Mouse (Mus musculus): ENCODE data around the gene Etv5.
A peak's percentile ranks its signal among the peaks of the same experiment; 100 is the strongest.

Gene Etv5

DNA sequence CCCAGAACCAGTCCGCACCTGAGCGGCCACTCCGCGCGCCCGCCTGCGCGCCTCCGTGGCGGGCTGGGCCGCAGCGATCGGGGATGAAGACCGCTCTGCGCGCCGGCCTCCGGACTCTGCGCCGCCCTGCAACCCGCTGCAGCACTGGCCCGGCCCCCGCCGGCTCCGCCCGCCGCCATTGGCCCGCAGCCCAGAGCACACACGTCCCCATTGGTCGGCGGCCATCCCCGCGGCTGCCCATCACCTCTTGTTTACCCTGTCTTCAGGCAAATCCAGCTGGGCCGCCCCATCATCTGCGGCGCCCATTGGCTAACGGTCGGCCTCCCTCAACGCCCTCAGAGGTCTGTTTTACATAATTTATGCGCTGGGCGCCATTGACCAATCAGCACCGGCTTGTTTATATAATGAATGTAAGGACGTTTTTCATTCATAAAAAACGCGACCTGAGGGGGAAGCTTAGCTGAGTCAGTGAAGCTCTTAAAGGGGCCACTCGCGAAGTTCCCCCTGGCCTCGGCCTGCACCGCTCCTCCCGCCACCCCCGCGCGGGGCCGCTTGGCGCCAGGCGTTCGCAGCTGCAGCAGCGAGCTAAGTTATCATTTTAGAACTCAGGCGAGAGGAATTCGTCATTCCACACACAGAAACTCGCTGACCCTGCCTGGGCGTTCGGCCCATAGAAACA lies at the start of gene Etv5:
Etv5 (minus strand) TSS at position 221 of the 679 bp plus-strand sequence.
- DNase-seq: peak; percentile 99

DNA sequence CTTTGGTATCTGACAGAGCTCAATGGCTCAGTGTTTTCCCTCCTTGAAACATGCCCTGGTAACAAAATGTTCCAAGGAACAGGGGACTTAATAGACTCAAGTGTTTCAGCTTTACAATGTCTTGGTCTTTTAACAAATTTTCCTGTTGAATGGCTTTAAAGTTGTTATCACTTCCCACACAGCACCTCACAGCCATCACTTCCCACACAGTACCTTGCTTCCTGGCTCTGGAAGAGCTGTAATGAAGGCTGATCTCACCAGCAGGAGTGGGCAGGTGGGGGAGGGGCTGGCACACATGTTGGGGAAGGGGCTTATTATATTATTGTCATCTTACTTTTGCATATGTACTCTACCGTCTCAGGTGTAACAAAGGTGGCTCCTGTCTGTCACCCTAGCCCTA lies 44.4 kb upstream of the Etv5 start:
- DNase-seq: peak; percentile 20

DNA sequence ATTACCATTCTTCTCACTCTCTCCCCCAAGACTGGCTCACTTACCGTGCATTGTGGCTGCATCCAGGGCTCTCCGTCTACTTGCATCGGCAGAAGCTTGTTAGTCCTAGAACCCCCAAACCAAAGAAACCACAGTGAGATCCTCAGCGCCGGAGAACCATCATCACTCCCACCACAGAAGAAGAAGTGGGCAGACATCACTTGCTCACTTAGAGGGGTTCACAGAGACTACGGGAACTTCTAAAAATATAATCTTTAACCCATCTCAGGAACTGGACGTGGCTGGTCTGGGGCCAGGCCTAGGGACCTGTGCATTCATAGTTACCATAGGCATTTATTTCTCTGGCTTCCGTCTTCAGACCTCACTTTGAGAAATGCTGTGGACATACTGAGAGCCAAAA lies 39.8 kb upstream of the Etv5 start:
- no peak for DNase-seq

DNA sequence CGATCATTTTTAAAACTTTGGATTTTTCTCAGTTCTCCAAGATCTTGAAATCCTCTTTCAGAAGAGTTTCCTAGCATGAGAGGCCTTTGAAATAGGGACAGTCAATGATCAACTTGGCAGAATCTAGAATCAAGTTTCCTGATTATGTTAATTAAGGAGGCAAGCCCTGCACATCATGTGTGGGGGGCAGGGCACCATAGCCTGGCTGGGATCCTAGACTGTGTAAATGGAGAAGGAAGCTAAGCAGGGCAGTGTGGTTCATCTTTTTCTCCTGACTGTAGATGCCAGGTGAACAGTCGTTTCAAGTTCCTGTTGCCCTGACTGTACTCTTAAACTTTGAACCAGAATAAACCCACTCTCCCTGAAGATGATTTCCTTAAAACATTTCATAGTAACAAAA lies 32.2 kb upstream of the Etv5 start:
- no peak for DNase-seq

DNA sequence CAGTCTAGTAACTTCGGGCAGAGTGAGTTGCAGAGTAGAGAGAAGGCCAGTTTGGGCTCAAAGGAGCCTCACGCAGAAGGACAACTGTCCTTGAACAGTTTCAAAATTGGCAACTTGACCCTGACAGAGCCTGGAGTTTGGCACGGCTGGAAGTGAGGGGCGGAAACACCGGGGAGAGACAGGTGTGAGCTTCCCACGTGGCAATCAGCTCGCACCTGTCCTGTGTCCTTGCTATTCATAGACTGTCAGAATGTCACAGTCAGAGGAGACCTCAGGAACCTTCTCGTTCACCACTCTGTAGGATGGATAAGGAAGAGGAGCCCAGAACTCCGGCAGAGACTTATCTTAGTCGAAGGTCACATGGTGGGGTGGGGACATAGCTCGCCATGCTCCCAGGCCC lies 29.9 kb upstream of the Etv5 start:
- DNase-seq: no peak

DNA sequence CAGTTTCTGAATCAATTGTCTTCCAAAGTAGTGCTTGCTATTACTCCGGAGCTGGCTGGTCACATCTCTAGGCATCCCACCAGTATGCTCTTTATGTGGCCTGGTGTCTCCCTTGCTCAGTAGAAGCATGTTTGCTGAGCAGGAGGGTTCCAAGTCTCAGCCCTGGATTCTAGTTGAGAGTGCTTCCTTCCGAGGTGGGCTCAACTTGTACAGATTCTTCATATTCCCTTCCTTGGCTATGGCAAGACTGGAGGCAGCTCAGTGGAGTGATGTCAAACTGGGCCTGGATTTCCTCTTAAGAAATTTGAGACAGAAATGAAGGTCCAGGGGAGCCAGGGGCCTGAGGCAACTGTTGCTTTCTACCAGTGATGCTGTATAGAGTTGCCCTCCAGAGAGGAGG lies 27.6 kb upstream of the Etv5 start:
- DNase-seq: no peak

DNA sequence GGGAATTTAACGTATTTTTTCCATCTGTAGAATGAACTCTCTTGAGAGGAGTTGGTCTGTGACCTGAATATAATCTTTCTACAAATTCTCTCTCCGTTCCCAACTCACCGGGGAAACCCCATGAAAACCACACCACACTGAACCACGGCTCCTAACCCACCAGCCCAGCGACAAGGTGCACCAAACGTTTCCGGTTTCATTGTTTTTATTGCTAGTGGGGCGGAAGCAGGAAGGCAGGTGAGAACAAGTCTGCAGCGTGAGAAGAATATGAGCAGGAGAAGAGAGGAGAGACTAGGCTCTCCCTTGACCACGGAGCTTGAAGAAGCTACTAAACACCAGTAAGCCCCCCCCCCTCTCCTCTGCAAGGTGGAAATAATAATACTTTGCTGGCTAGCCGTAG lies 26.9 kb upstream of the Etv5 start:
- DNase-seq: no peak

DNA sequence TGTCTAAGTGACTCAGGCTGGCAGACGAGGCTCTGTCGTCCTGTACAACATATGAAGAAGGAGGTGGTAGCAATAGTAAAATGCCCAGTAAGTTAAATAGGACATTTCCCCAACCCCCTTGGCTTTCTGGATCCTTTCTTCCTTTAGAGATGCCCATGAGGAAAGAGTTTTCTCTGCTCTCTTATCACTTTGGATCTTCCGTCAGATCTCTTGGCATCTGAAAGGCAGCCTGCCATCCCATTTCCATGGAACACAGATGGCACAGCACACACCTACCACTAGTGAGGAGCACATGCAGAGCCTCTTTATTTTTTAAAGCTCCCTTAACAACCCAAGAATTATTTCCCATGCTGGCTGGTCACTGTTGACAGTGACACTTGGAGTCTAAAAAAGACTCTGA lies 22.7 kb upstream of the Etv5 start:
- DNase-seq: no peak

DNA sequence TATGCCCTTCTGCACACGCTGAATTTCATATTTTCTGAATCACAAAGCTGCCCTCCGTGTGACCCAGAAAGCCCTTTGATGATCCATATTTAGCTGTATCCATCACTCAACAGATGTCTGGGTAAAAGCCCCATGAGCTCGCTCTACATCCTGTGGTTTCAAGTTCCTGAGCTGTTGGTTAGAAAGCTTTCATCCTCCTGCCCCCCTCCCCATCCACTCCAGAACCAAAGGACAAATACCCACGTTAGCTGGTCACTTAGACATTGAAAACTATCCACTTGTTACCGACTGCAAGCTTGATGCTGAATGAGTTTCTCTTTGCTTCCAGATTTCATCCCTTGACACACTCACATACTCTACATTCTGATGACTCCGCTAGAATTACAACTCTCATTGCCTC lies 22.2 kb upstream of the Etv5 start:
- no peak for DNase-seq

DNA sequence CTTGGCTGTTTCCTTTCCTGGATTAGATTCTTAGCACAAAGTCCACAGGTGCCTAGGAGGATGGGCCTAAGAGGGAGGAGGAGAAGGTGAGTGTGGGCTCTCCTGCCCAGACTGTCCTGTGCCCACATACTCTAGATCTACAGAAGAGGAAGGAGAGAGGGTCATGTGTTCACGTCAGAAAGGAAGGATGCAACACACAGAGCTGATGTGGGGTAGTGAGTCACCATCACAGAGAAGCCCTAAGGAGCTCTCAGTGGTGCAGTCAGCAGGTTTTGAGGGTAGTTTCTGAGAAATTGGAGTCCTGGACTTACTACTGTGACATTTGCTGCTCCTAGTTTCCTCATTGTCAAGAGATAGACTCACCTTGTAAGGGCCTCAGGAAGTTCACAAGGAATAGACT lies 21.4 kb upstream of the Etv5 start:
- DNase-seq: no peak

DNA sequence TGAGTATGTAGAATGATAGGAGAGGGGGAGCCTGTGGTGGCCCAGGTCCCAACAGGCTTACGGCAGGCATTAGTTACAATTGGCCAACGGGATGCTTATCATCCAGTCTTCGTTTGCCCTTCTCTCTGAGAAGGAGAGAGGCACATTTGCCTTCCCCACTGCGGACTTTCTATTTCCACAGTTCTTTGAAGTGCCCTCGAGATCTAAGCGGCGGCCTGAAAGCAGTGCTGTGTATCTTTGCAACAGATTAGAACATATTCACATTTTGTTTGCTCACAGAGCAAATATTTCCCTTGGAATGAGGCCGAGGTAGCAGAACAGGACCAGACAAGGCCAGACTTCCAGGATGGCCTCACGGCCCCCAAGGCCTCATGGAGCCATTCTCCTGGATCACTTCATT lies 12.6 kb upstream of the Etv5 start:
- DNase-seq: no peak

DNA sequence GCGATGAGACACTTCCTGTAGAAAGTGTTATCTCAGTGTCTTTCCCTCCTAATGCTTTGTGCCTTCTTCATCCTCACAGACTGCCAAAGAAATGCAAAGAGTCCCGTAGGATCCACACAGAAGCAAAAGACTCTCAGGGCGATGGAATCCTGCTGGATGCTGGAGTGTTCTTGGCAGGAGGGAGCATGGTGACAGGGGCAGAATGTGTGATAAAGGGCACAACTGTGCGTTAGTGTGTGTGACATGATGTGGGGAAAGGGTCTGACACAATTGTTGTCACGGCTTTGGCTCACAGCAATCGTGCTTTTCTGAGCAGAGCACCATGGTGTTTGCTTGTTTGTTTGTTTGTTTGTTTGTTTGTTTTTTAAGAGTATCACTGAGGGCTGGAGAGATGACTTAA lies 8.6 kb upstream of the Etv5 start:
- DNase-seq: no peak

DNA sequence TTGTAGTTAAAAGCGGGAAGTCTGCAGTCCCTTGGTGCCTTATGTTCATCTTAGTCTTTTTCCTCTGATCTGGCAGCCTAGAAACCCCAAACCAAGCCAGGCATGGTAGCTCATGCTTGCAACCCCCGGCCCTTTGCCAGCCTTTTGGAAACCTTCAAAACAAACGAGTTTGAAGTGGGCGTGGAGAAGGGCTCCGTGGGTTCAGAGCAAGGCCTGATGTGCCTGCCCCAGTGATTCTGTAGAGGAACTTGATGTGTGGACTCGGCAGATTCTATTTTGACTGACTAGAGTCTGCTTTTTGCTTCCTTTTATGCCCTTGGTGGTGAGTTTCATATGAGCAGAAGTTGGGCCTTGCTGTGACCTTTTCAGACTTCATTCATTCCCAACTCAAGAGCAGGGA lies 5.3 kb upstream of the Etv5 start:
- DNase-seq: peak; percentile 24

DNA sequence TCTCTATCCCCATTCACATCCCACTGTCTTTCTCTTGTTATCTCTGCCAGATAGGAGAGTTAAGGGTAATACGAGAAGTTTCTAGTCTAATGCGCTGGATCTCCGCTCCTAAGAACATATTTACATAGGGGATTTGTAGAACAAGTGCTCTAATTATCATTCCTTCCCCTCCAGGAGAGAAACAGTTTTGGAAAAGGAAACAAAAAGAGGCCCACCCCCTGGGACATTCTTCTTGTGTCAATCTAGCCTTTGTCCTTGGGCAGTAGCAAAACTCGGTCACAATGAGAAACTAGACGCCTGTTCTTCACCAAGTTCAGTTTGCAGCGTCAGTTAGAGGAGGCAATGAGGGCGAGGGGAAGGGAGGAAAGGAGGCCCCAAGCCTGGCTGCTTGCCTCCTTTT lies 2.7 kb upstream of the Etv5 start:
- no peak for DNase-seq

DNA sequence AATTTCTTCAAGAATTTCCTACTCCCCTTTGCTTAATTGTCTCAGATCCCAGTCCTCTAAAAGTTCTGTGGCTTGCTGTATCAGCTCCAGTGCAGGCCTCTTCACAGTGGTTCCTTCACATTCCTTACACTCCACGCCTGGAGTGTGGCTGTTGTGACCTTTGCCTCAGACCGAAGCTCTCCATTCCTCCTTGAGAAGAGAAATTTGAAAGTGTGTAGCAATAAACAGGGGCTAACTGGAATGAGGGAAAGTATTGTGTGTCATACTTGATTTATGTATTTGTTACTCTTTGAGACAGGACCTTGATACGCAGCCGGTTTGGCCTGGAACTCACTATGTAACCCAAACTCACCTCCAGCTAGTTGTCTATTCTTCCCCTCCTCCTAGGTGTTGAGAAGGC lies 1.8 kb upstream of the Etv5 start:
- DNase-seq: no peak

DNA sequence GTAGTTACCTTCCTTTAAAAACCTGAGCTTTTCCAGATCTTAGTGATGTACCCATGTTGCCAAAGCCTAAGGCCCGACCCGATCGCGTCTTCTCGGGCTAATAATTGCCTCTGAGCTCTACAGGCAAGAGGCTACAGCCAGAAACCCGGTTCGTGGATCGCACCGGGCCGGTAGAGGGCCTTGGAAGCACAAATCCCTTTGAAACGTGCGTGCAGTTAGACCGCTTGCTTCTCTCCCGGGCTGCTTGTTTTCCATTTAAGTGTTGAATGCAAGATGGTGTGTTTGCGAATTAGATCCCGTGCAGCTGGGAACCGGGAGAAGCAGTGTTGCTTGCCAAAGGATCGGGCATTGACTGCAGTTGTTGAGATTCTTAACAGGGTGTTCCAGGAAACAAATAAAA lies 750 bp upstream of the Etv5 start:
- peak; percentile 57 for DNase-seq

DNA sequence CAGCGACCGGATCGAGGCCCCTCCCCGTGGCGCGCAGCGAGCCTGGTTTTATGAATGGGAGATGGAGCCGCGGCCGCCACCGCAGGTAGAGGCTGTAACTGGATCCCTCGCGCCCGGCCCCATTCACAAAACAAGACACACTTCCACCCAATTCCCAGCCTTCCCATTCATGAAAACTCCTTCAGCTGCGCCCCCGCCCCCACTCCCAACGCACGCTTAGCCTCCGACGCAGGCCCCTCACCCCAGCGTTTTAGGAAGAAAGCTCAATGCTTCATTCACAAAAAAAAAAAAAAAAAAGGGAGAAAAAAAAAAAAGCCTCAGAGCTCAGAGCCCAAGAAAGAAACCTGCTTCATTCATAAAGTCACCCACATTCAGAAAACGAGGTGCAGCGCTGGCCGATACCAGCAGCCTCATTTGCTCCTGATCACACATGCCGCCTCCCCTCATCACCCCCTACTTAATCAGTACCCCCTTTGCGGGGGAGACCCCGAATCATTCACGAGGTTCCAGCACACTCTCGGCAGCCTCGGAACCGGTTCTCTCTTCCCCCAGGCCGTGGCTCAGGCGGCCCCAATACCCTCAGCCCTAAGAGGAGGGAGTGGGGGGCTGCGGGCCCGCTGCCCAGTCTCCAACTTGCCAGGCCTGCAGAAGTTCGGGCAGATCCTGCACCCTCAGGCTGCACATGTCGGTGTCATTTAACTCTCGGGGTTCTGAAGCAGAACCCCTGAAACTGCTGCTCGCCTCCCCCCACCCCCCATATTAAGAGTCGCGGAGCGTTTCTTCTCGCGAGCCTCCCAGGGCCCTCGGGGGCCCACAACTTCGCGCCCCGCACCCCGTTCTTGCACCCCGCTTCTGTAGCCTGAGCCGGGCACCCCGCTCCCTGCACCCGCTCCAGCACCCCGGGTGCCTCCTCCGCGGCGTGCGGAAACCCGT lies 812 bp downstream of the Etv5 start:
- peak; percentile 82 for DNase-seq

DNA sequence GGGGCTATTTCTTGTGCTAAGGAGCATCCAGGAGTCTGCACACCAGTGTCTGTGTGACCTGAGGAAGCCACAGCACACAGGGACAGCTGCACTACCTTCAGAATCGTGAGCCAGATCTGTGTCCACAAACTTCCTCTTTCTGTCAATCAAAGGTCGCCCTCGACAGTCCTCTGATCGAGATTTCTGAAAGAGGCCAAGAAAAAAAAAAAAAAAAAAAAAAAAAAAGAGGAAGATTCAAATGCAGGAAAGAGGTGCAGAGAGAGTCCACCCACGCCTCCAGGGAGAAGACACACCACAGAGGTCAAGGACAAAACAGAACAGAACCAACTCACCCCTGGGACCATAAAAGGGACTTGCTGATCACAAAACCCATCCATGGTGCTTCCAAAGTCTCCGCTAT lies 3.4 kb downstream of the Etv5 start:
- no peak for DNase-seq

DNA sequence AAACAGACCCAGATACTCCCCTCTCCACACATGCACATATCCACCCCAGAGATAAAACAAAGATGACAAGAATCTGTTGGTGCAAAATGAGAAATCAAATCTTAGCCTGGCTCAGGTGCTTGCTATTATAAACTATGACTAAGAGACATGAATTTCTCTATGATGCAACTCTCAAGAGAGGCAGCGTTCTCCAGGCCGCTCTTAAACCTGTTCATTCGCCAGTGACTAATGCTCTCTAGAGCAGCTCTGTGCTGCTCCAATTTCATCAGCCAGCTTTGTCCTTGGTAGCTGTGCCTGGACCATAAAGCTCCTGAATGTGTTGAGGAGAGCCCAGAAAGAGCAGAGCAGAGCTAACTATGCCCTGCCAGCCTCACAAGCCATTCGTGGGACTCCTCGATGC lies 5.0 kb downstream of the Etv5 start:
- DNase-seq: no peak

DNA sequence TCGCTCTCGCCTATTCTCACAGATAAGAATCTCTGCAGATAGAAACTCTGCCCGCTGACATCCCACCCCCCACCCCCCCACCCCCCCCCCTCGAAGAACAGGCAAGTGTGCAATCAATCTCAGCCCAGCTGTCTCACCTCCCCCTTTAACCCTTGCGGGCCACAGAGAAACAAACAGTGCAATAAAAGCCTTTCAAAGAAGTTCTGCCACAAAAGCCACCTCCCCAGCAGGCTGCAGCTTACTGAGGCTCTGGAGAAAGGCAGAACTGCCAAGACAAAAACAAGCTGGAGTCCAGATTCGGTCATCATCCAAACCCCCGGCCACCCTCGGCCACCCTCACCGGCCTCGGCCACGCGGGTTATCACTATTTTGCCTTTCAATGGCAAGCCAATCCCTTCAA lies 5.6 kb downstream of the Etv5 start:
- DNase-seq: no peak

DNA sequence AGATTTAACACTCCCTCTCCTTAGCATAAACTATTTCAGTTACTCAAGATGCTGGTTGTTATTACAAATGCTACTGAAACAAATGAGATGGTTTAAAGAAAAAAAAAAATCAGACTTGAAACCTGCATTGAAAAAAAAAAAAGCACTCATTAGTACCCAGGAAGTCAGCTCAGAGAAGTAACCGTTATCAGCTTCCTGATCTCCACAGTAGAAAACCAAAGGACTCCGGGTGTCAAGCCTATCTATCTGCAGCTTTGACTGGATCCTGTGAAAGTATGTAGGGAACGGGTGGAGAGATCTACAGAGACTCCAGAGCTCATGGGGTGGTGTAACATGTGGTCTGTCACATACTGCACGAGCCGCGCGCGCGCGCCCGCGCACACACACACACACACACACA lies 7.7 kb downstream of the Etv5 start:
- no peak for DNase-seq

DNA sequence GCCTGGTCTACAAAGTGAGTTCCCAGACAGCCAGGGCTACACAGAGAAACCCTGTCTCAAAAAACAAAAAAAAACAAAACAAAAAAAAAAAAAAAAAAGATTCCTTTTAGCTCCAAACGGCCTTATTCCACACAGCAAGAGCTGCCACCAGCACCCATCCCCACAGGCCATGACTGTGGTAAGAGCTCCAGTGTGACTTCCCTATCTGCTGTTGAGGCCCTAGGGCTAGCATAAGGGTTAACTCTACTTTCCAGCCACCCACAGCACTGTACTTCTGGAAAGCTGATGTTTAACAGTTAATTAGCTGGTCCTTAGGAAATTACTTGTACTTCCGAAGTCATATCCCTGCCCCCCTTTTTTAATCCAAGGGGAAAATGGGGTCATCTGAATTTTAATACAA lies 8.2 kb downstream of the Etv5 start:
- no peak for DNase-seq

DNA sequence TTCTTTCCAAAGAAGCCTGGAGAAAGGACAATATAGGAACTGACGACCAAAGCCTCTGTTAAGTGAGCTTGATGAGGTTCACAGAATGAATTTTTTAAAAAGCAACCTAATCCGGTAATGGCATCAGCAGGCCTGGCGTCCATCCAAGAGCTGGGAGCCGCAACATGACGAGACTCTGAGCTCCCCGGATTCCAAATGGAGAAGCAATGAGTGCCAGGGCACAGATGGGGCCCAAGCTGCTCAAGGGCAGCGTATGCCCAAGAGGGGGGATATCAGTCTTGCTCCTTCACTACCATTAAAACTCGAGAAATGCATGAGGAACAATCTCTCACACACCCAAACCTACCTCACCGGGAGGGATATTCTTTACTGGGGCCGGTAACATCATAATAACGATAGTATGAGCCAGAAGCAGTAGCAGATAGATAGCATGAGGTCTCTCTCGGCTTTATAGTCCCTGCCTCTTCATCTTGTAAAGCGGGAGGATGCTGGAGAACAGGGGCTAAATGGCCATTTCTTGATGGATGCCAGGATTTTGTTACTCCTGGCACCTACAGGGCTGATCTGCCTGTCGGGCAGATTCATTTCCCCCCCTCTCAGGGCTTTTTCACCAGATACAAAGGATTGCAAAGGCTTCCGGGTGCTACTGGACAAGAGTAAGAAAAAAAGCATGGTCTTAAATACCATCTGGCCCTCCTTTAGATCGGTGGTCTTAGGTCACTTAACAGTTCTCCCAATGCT lies 9.1 kb downstream of the Etv5 start:
- DNase-seq: peak; percentile 76

DNA sequence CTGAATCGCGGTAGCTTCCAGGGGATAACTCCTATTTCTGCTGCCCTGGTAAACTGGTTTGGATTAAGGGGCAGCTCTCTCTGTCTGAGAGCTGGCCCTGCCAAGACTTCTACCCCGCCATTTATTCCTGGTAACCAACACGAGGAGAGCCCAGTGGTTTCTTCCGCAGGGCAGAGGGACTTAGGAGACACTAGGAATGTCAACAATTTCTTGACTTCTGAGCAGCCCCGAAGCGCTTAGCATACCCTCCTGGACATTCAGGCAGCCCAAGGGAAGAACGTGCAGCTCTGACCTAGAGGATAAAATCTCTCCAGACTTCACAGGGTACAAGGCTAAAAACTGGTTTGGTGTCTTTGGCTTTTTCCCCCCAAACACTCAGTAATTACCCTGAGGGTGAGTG lies 10.1 kb downstream of the Etv5 start:
- no peak for DNase-seq
